Mouse (Mus musculus) forebrain, postnatal 0 days (tissue): ENCODE results near the gene Zkscan8. TPM values are rescaled to one million over a fixed set of nuclear protein-coding genes. Genes with fewer than 3 reads are reported as not detected.
A peak's percentile ranks its signal among the peaks of the same experiment; 100 is the strongest.

ENCODE experiments used
- ATAC-seq: fragments of 200-750 bp; cut with Nextera tagmentation; 2 replicates; pipeline ENCODE4 v1.8.0; 2017; ENCODE audit warnings: mild to moderate bottlenecking, moderate library complexity
- DNase-seq: peaks from one replicate; pipeline ENCODE4 v3.0.0-alpha.2; 2015
- H3K27ac ChIP-seq: fragments of 300-500 bp; sonication (generic); 2 replicates; pipeline ENCODE4 v1.5.1; 2014; ENCODE audit warnings: low read depth, mild to moderate bottlenecking, antibody characterized with exemption, low read length, moderate library complexity, mixed read lengths
- H3K27me3 ChIP-seq: fragments of 300-500 bp; sonication (generic); 2 replicates; pipeline ENCODE4 v1.6.1; 2014; ENCODE audit warnings: mild to moderate bottlenecking, low read length, mixed read lengths; ENCODE audit not compliant: insufficient read depth
- H3K36me3 ChIP-seq: fragments of 300-500 bp; sonication (generic); 2 replicates; pipeline ENCODE4 v1.6.1; 2014; ENCODE audit warnings: mild to moderate bottlenecking, moderate library complexity; ENCODE audit not compliant: insufficient read depth
- H3K4me1 ChIP-seq: fragments of 300-500 bp; sonication (generic); 2 replicates; pipeline ENCODE4 v1.6.1; 2014; ENCODE audit warnings: antibody characterized with exemption; ENCODE audit not compliant: insufficient read depth
- H3K4me2 ChIP-seq: fragments of 300-500 bp; sonication (generic); 2 replicates; pipeline ENCODE4 v1.6.1; 2014; ENCODE audit warnings: low read depth, mild to moderate bottlenecking, moderate library complexity
- H3K4me3 ChIP-seq: fragments of 300-500 bp; sonication (generic); 2 replicates; pipeline ENCODE4 v1.5.1; 2014; ENCODE audit warnings: low read depth, low read length, mixed read lengths
- H3K9ac ChIP-seq: fragments of 300-500 bp; sonication (generic); 2 replicates; pipeline ENCODE4 v1.6.1; 2014; ENCODE audit warnings: mild to moderate bottlenecking
- H3K9me3 ChIP-seq: fragments of 300-500 bp; sonication (generic); 2 replicates; pipeline ENCODE4 v1.6.1; 2016; ENCODE audit warnings: low read length
- CTCF ChIP-seq: sonication (generic); IDR thresholded peaks from 2 replicates; pipeline ENCODE4 v1.5.1; 2016; ENCODE audit warnings: antibody characterized with exemption, control low read depth, low read depth
- WGBS: fragments of 180-500 bp; shearing (Covaris S2); extraction: QIAGEN DNeasy Blood & Tissue Kit; methylation state at CpG from one replicate; pipeline ENCODE4 v1.1.7; 2014; 5-methylcytosine and 5-hydroxymethylcytosine counted together
- polyA plus RNA-seq: library from polyadenylated mRNA; unstranded; fragments of >200 nt; fragmentation: Nextera tagmentation; extraction: Ambion mirVana; gene quantifications from 2 replicates; pipeline ENCODE4 v1.2.1, GENCODE M21; 2015
- total RNA-seq: library from RNA; depleted of rRNA; stranded (reverse); fragments of >200 nt; gene quantifications from 2 replicates; pipeline ENCODE4 v1.2.3, GENCODE M21; 2014; rRNA removed

Zkscan8 gene
- 7.8 and 9.5 TPM in 2 replicates for total RNA-seq
- polyA plus RNA-seq = 1.3 and 2.2 TPM in 2 replicates

DNA sequence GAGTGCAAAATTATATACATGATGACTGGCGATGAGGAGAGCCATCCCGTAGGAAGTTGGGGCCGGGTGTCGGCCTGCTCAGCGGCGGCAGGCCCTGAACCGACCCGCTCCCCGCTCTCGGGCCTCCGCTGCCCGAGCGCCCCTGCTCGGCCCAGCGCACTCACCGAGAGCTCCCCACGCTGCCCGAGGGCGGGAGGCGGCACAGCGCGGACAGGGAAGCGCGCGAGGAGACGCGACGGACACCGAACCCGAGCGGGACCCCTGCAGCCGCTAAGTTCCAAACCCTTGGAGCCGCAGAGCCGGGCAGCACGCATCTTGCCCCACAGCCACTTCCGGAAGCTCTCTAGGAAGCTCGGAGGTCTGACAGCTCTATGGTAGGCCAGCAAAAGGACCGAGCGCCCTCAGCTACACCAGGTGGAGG is at the start of gene Zkscan8:
Gene Zkscan8 (minus strand): TSS at position 340 of the 421 bp plus-strand sequence.
- Histone ChIP-seq H3K27ac (peak within 1 kb of the TSS; percentile 89), H3K4me3 (peak within 1 kb of the TSS; percentile 88), H3K36me3 (peaks cover 6% of the 10 kb centered on the region; the same call in 1 of the 2 replicates), H3K4me1 (peaks cover 6% of the 10 kb centered on the region; the same call in 1 of the 2 replicates), H3K27me3 (no peaks in the 10 kb centered on the region), H3K9ac (peak within 1 kb of the TSS; percentile 96), H3K9me3 (no peaks in the 10 kb centered on the region), H3K4me2 (peak within 1 kb of the TSS; percentile 74)
- WGBS = under 1% methylated on average over 39 of the region's 39 CpGs
- peak; percentile 91 for DNase-seq
- TF ChIP-seq CTCF = peak; percentile 17
- ATAC-seq = peak; percentile 99

DNA sequence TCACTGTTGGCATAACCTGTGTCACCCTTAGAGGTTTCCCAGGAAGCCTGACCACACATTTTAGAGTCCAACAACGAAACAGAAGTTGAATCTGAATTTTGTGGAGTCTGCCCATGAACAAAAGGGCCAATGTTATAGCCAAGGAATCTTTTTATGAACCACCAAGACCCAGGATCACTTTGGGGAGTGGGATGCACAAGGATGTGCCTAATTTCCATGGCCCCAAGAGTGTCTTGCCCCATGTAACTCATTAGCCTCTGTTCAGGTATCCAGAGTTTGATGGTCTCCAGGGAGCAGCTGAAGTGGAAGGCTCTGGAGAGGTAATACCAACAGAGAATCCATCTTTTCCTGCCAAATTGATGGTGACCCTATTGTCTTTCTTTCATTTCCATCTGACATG is 28.9 kb upstream of the Zkscan8 start, which contains the start of gene Olfr1535:
Gene Olfr1535 (minus strand): TSS at position 101 of the 400 bp plus-strand sequence.
- Histone ChIP-seq H3K9me3 (no peaks in the 10 kb centered on the region), H3K36me3 (no peaks in the 10 kb centered on the region), H3K9ac (no peak within 1 kb of the TSS), H3K27me3 (no peaks in the 10 kb centered on the region), H3K4me1 (no peaks in the 10 kb centered on the region), H3K4me2 (no peak within 1 kb of the TSS), H3K4me3 (no peak within 1 kb of the TSS), H3K27ac (no peak within 1 kb of the TSS)
- WGBS = 50% methylated on average over 1 of the region's 1 CpGs
- TF ChIP-seq CTCF = no peak
- ATAC-seq (no peak), DNase-seq (no peak)

DNA sequence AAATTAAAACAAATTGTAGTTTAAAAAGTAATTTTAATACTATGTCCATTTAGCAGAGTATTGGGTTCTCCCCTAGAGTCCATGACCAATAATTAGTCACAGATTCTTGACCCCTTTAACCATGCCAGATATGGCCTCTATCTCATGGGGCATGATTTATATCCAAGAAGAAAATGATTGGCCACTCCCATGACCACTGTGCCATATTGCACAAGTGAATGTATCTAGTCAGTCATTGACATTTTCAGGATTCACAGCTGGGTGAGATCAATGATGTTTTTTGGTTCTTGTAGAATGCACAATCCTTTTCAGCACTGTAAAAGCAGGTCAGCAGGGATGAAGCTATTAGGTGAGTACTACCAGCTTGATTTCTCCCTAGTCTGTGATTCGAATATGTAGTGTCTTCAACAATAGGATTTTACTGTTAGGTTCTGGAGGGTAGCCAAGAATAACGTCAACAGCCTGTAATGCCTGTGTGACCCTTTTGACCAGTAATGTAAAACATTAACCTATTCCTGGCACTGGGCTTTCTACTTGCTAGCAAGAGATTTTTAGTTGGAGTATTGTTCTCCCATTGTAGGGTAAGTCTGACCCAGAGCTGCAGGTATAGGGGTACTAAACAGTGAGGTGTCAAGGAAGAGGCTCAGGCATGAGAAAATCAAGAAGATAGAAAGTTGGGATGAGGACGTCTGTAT is 19.6 kb upstream of the Zkscan8 start:
- H3K4me1 ChIP-seq = no peaks in the 10 kb centered on the region
- no peak overlapping the region for H3K9ac ChIP-seq
- no peak for DNase-seq
- no peak for TF ChIP-seq CTCF
- 41% methylated on average over 3 of the region's 3 CpGs for WGBS
- no peak overlapping the region for H3K27ac ChIP-seq
- H3K4me2 ChIP-seq = no peak overlapping the region
- H3K4me3 ChIP-seq = no peak overlapping the region
- no peaks in the 10 kb centered on the region for H3K36me3 ChIP-seq
- H3K27me3 ChIP-seq = no peaks in the 10 kb centered on the region
- H3K9me3 ChIP-seq = no peaks in the 10 kb centered on the region
- no peak for ATAC-seq

DNA sequence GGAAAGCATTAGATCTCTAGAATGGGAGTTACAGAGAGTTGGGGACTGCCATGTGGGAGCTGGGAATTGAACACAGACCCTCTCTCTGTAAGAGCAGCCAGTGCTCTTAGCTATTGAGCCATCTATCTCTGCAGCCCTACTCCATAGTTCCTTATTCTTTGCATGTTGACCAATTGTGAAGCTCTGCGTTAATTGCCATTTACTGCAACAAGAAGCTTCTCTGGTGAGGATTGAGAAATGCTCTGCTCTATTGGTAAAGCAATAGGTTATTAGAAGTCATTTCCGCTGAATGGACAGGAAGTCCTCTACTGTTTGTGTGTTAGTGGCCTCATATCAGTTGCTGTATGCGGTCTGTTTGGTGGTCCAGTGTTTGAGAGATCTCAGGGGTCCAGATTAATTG is 18.6 kb upstream of the Zkscan8 start:
- Histone ChIP-seq H3K36me3 (no peaks in the 10 kb centered on the region), H3K27ac (no peak overlapping the region), H3K9me3 (no peaks in the 10 kb centered on the region), H3K9ac (no peak overlapping the region), H3K27me3 (no peaks in the 10 kb centered on the region), H3K4me2 (no peak overlapping the region), H3K4me1 (no peaks in the 10 kb centered on the region), H3K4me3 (no peak overlapping the region)
- DNase-seq = no peak
- no peak for TF ChIP-seq CTCF
- 89% methylated on average over 3 of the region's 3 CpGs for WGBS
- ATAC-seq = no peak

DNA sequence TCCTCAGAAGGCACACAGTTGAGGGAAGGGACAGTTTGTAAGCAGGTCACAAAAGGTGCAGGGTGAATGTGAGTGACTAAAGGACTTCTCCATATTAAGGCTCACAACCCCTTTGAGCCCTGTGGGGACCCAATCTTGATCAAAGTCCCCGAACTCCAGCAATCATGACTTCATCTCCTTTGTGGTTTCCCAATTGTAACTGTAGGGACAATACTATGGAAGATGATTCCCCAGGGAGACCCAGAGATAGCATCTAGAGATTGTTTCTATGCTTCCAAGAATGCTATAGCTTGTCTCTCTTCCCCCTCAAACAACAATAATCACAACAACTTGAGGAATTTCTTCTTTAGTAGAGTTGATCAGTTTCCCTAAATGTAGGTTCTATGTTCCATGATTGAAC is 11.8 kb upstream of the Zkscan8 start, which contains the start of gene Olfr1366:
Gene Olfr1366 (minus strand): TSS at position 101 of the 400 bp plus-strand sequence.
- TF ChIP-seq CTCF = no peak
- Histone ChIP-seq H3K9me3 (no peaks in the 10 kb centered on the region), H3K9ac (no peak within 1 kb of the TSS), H3K4me3 (no peak within 1 kb of the TSS), H3K4me1 (no peaks in the 10 kb centered on the region), H3K36me3 (no peaks in the 10 kb centered on the region), H3K27ac (no peak within 1 kb of the TSS), H3K4me2 (no peak within 1 kb of the TSS), H3K27me3 (no peaks in the 10 kb centered on the region; the same call in 1 of the 2 replicates)
- no peak for DNase-seq
- no peak for ATAC-seq
- 77% methylated on average over 1 of the region's 1 CpGs for WGBS

DNA sequence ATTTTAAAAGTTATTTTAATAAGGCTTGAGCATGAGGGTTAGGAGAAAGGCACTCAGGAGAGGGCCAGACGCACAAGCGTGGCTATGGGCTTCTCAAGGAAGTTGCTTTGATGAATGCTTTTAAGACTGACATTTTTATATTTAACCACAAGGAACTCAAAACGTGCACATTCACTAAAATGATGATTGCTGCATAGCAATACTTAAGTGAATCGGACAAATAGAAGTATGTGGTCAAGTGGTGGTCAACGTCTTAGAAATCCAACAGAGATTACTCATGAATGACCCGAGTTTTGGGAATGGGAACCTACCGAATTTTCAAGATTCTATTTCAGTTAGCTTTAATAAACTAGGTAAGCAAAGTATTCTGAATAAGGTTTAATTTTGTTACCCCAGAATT is 784 bp downstream of the Zkscan8 start:
- DNase-seq (peak; percentile 7), ATAC-seq (no peak)
- peak overlapping the region; percentile 74 for H3K4me2 ChIP-seq
- H3K9ac ChIP-seq = 0 out of 2 replicates have a peak overlapping the region, but pooled peaks have one; percentile 1
- no peaks in the 10 kb centered on the region for H3K9me3 ChIP-seq
- peak overlapping the region; percentile 88 for H3K4me3 ChIP-seq
- peaks cover 7% of the 10 kb centered on the region; the same call in 1 of the 2 replicates for H3K36me3 ChIP-seq
- no peak overlapping the region for H3K27ac ChIP-seq
- 48% methylated on average over 7 of the region's 7 CpGs for WGBS
- H3K4me1 ChIP-seq = peaks cover 6% of the 10 kb centered on the region; the same call in 1 of the 2 replicates
- H3K27me3 ChIP-seq = no peaks in the 10 kb centered on the region
- no peak for TF ChIP-seq CTCF

DNA sequence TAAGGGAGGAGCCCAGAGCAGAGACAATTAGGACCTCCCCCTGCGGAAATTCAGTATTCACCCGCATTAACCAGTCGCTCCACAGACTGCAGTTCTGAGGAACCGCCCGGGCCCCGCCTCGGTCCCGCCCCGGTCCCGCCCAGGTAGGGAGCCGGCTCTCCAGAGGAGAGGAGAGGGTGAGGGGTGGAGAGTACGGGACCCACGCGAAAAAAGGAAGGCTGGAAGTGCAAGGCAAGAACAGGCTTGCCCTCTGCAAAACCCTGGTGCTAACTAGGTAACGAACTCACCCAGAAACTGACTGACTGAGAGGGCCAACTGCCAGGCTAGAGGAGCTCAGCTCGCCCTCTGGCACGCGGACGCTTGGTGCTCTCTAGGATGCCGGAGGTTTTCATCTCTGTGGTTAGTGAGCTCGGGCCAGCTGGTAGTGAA is 24.7 kb downstream of the Zkscan8 start:
- WGBS = under 1% methylated on average over 21 of the region's 21 CpGs
- H3K27me3 ChIP-seq = no peaks in the 10 kb centered on the region
- no peaks in the 10 kb centered on the region for H3K4me1 ChIP-seq
- DNase-seq (peak; percentile 92), ATAC-seq (peak; percentile 99)
- peak overlapping the region; percentile 53 for H3K4me2 ChIP-seq
- no peaks in the 10 kb centered on the region for H3K36me3 ChIP-seq
- no peak for TF ChIP-seq CTCF
- peak overlapping the region; percentile 62 for H3K9ac ChIP-seq
- peak overlapping the region; percentile 60 for H3K4me3 ChIP-seq
- peak overlapping the region; percentile 78 for H3K27ac ChIP-seq
- H3K9me3 ChIP-seq = no peaks in the 10 kb centered on the region
